Mouse (Mus musculus): ENCODE measurements at regions not wholly inside any gene's neighbourhood (a gene's known extent, or its start where the extent isn't known, plus 50 kb on each side); places are given as distances from the start of the nearest gene placed in this dataset.
A peak's percentile ranks its signal among the peaks of the same experiment; 100 is the strongest.

DNA sequence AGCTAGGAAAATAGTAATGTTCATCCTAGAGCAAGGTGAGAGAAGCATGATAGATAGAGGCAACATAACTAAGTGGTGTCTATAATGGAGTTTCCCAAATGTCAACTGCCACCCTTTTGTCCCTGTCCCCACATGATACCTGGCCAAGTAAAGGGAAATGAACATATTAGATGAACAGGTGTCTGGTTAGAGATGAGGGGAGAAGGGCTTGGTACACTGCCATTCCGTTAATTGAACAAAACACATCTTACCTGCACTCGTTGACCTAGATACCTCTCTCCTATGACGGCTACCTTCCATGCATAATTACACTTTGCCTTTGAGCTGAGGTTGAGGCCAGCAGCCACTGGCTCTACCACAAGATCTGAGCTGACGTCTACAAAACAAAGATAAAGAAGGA is 677.4 kb downstream of the Epm2a start:
- Histone ChIP-seq H3K27ac (no peak overlapping the region), H3K4me3 (no peak overlapping the region)
- TF ChIP-seq CTCF (IDR thresholded peaks at IDR 0.05) = no peak
- DNase-seq = no peak
- intact Hi-C loops (cut with DNase I) = loop anchor here (5.0 kb wide), 1 partner anchor 37 kb away; no protein-coding TSS in a partner anchor

DNA sequence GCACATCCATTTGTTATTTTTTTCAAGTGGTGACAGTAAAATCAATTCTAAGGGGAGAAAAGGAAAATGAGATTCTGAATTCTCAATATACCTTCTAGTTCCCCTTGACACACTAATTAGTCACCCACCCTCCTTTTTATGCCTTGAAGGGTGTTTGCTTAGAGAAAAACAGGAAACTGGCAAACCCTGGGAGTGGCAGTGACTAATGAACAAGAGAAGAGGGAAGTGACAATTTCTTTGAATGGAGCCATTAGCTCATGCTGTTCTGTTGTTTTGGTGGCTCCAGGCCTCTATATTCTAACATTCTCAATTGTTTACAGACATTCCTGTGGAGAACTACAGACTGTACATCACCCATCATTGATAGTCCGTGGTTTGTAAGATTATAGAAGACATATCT is 692.0 kb downstream of the Epm2a start:
- no peak overlapping the region for H3K27ac ChIP-seq
- no peak for TF ChIP-seq CTCF (IDR thresholded peaks at IDR 0.05)
- no peak for DNase-seq
- intact Hi-C loops (cut with DNase I) = no loop called here
- H3K4me3 ChIP-seq = no peak overlapping the region

DNA sequence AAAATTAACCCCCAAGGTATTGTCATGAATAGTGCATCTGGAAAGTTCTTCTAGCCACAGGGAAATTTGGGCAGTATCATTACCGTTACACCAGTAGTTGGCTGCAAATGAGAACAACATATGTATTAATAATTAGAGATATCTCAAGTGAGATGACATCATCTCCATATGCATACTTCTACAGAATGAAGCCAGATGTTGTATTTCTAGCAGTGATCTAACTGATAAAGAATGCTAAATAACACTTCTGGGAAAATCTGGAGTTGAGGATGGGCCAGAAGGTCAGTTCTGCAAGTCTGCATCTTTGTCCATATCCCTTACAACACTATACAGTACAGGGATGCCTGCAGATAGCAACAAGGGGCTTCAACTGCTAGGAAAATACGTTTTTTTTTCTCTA is 702.7 kb downstream of the Epm2a start:
- intact Hi-C loops (cut with DNase I) = no loop called here
- Histone ChIP-seq H3K4me3 (no peak overlapping the region), H3K27ac (no peak overlapping the region)
- no peak for TF ChIP-seq CTCF (IDR thresholded peaks at IDR 0.05)
- no peak for DNase-seq

DNA sequence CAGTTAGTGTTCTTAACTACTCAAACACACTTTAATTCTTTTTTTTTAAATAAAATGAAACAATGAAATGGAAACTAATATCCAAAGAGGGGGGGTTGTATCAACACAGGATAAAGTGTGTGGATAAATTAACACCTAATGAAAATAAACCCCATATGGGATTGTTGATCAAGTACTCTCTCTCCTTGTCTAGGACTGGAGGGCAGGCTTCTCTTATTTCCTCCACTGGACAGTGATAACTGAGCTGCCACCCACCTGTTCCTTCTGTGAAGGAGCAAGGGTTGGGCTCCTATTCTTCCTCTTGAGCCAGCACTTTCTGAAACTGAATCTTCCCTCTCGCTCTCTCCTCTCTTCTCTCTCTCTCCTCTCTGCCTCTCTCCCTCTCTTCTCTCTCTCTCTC is 716.5 kb downstream of the Epm2a start:
- Histone ChIP-seq H3K27ac (peak overlapping the region; percentile 70), H3K4me3 (peak overlapping the region; percentile 34)
- TF ChIP-seq CTCF (IDR thresholded peaks at IDR 0.05) = no peak
- DNase-seq = no peak
- intact Hi-C loops (cut with DNase I) = loop anchor here (5.0 kb wide), 1 partner anchor 37 kb away; no protein-coding TSS in a partner anchor

GRCm38 (mm10) chr10:12061069-12061861 is 718.1 kb downstream of the Epm2a start:
- no peak for TF ChIP-seq CTCF (IDR thresholded peaks at IDR 0.05)
- no peak for DNase-seq
- Histone ChIP-seq H3K27ac (no peak overlapping the region), H3K4me3 (no peak overlapping the region)
- intact Hi-C loops (cut with DNase I) = no loop called here

DNA sequence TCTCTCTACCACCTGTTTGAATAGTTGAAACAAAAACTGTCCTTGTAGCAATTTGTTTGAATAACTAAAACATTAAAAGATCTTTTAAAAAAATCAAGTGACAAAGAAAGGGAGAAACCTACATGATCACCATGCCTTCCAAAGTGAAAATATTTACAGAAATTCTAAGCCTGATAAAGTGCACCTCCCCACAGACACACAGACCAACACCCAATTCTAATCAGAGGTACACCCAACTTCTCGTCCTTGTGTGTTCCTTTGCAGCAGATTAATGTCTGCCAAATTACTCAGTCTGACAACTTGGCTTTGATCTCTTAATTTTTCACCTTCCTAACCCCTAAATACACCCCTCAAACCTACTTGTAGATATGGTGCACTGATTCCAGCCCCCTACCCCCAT is 719.1 kb downstream of the Epm2a start:
- TF ChIP-seq CTCF (IDR thresholded peaks at IDR 0.05) = no peak
- no peak for DNase-seq
- Histone ChIP-seq H3K27ac (no peak overlapping the region), H3K4me3 (no peak overlapping the region)
- intact Hi-C loops (cut with DNase I) = no loop called here

DNA sequence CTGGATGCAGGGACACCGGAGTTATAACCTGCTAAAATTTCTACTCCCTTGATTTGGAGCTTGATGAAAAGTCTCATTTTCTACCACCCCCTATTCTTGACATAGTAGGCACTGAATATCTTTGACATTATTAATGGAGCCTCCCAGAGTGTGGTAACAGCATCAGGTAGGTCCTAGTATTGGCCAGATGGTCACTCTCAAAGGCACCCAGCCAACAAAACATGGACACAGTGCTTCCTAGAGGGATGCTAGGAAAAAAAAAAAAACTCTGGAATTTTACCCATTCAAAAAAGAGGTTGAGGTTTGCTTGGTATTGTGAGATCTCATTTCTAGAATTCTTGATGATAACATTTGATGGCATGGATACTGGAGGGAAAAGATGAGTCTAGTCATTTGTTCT is 740.8 kb downstream of the Epm2a start:
- Histone ChIP-seq H3K27ac (no peak overlapping the region), H3K4me3 (no peak overlapping the region)
- intact Hi-C loops (cut with DNase I) = no loop called here
- no peak for TF ChIP-seq CTCF (IDR thresholded peaks at IDR 0.05)
- DNase-seq = no peak

DNA sequence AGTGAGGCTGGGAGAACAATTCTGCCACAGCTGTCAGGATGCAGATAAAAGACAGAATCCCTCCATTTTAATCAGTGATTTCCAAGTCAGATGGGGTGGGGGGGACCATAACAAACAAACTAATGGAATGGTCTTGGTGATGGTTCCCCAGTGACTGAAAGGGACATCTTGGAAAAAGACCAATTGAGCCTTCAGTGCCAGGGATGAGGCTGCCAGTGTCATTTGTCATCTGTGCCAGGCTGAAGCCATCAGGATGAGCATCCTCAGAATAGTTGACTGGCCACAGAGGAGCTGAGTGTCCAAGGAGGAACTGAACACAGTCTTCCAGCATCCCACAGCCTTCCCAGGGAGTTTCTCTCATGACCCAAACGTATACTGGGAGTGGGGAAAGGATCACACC is 749.3 kb downstream of the Epm2a start:
- TF ChIP-seq CTCF (IDR thresholded peaks at IDR 0.05) = no peak
- DNase-seq = no peak
- no peak overlapping the region for H3K27ac ChIP-seq
- intact Hi-C loops (cut with DNase I) = no loop called here
- H3K4me3 ChIP-seq = no peak overlapping the region

GRCm38 (mm10) chr10:12096678-12097077 is 753.5 kb downstream of the Epm2a start:
- Histone ChIP-seq H3K27ac (no peak overlapping the region), H3K4me3 (no peak overlapping the region)
- no peak for TF ChIP-seq CTCF (IDR thresholded peaks at IDR 0.05)
- intact Hi-C loops (cut with DNase I) = no loop called here
- DNase-seq = no peak

DNA sequence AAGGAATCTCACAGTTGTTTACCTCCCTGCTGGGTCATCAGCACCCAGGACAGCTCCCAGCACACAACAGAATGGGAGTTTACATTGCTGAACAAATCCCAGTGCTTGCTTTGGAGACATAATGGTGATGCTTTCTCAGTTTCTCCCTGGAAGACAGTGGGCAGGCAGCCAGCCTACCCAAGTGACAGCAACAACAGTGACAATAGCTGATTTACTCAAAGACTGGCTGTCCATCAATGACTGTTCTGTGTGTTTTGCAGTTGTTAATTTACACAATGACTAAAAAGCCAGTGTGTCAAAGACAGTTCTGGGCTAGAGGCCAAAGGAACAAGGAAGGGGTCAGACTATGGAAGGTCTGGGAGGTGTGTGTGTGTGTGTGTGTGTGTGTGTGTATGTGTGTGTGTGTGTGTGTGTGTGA is 762.2 kb downstream of the Utrn start:
- TF ChIP-seq CTCF (IDR thresholded peaks at IDR 0.05) = no peak
- no peak overlapping the region for H3K4me3 ChIP-seq
- no peak for DNase-seq
- no peak overlapping the region for H3K27ac ChIP-seq
- intact Hi-C loops (cut with DNase I) = no loop called here

GRCm38 (mm10) chr10:12111720-12112119 is 757.4 kb downstream of the Utrn start:
- TF ChIP-seq CTCF (IDR thresholded peaks at IDR 0.05) = no peak

GRCm38 (mm10) chr10:12115767-12116166 is 753.4 kb downstream of the Utrn start:
- H3K4me3 ChIP-seq = no peak overlapping the region
- intact Hi-C loops (cut with DNase I) = no loop called here

More at GRCm38 (mm10) chr10:12111720-12112119, 757.4 kb downstream of the Utrn start:
- intact Hi-C loops (cut with DNase I) = no loop called here
- Histone ChIP-seq H3K4me3 (no peak overlapping the region), H3K27ac (no peak overlapping the region)
- no peak for DNase-seq

GRCm38 (mm10) chr10:12116662-12117303 is 752.4 kb downstream of the Utrn start:
- no peak for TF ChIP-seq CTCF (IDR thresholded peaks at IDR 0.05)
- intact Hi-C loops (cut with DNase I) = no loop called here
- Histone ChIP-seq H3K27ac (no peak overlapping the region), H3K4me3 (no peak overlapping the region)
- DNase-seq = no peak

More at GRCm38 (mm10) chr10:12115767-12116166, 753.4 kb downstream of the Utrn start:
- no peak for TF ChIP-seq CTCF (IDR thresholded peaks at IDR 0.05)
- DNase-seq = no peak
- H3K27ac ChIP-seq = no peak overlapping the region
